Mouse (Mus musculus) megakaryocyte, adult 5-6 weeks (primary cell): ENCODE data around the gene Spire2. TPM values are rescaled to one million over a fixed set of nuclear protein-coding genes. Genes with fewer than 3 reads are reported as not detected.

Source experiments
- ATAC-seq: 2 replicates; pipeline ENCODE4 v1.8.0; 2016; ENCODE audit warnings: mild to moderate bottlenecking, inconsistent platforms; ENCODE audit not compliant: poor library complexity, severe bottlenecking
- total RNA-seq, 2 experiments: library from RNA; stranded (forward) in 1 of 2; stranded (reverse) in 1 of 2; fragments of 153-499, 151-499 nt in 1 of 2; fragments of 221-1000, 200-1000 nt in 1 of 2; gene quantifications; 2 replicates each; pipeline versions ENCODE4 v1.2.3 to v1.2.4; 2015 to 2017

The Spire2 gene
- total RNA-seq, 2 experiments from 2014 or later, result not detected

- ATAC-seq, result no peak
These were observed 626 bp downstream of the Spire2 start for GRCm38 (mm10) chr8:123333091-123333587.

GRCm38 (mm10) chr8:123333864-123334263, 1.4 kb downstream of the Spire2 start:
- ATAC-seq, result no peak

- ATAC-seq, result no peak
These were observed 2.0 kb downstream of the Spire2 start for GRCm38 (mm10) chr8:123334467-123334866.

- no peak for ATAC-seq
These were observed 5.0 kb downstream of the Spire2 start for GRCm38 (mm10) chr8:123337475-123337874.

GRCm38 (mm10) chr8:123340071-123340470, 7.6 kb downstream of the Spire2 start:
- no peak for ATAC-seq

- peak; percentile 33; the same call in 1 of the 2 replicates for ATAC-seq
These were observed 8.8 kb downstream of the Spire2 start for GRCm38 (mm10) chr8:123341040-123342015.

GRCm38 (mm10) chr8:123342253-123342652, 9.7 kb downstream of the Spire2 start:
- 0 out of 2 replicates have a peak, but pooled peaks have one; percentile 49 for ATAC-seq

GRCm38 (mm10) chr8:123342911-123343310, 10.4 kb downstream of the Spire2 start:
- ATAC-seq, result peak; percentile 52; the same call in 1 of the 2 replicates

GRCm38 (mm10) chr8:123343422-123343821, 10.9 kb downstream of the Spire2 start:
- ATAC-seq, result peak; percentile 27; the same call in 1 of the 2 replicates

GRCm38 (mm10) chr8:123345135-123345534, 12.6 kb downstream of the Spire2 start:
- ATAC-seq, result no peak

- no peak for ATAC-seq
These were observed 13.3 kb downstream of the Spire2 start for GRCm38 (mm10) chr8:123345856-123346255.

- no peak for ATAC-seq
These were observed 14.8 kb downstream of the Spire2 start for GRCm38 (mm10) chr8:123347293-123347692.

GRCm38 (mm10) chr8:123348237-123348843, 15.8 kb downstream of the Spire2 start:
- ATAC-seq, result no peak

GRCm38 (mm10) chr8:123349073-123349472, 16.6 kb downstream of the Spire2 start:
- ATAC-seq, result no peak

- ATAC-seq, result no peak
These were observed 19.6 kb downstream of the Spire2 start for GRCm38 (mm10) chr8:123352118-123352517.

- no peak for ATAC-seq
These were observed 20.3 kb downstream of the Spire2 start for GRCm38 (mm10) chr8:123352786-123353185.

GRCm38 (mm10) chr8:123353216-123353615, 20.7 kb downstream of the Spire2 start:
- no peak for ATAC-seq

- ATAC-seq, result peak; percentile 92
These were observed 28.7 kb downstream of the Spire2 start for GRCm38 (mm10) chr8:123361082-123361739.

GRCm38 (mm10) chr8:123373403-123374238, 41.1 kb downstream of the Spire2 start, which contains the start of gene Tcf25:
Tcf25 (plus strand) TSS chr8:123373753.
- ATAC-seq, result peak; percentile 81

- peak; percentile 82 for ATAC-seq
These were observed 41.7 kb downstream of the Spire2 start for GRCm38 (mm10) chr8:123374239-123374578.
